Mouse (Mus musculus) ES-Bruce4 (cell line): Measurements from ENCODE around the gene Cntrl. TPM values are rescaled to one million over a fixed set of nuclear protein-coding genes. Genes with fewer than 3 reads are reported as not detected.

Experiments
- H3K27ac ChIP-seq: 2 replicates; pipeline ENCODE4 v1.5.1; 2012; ENCODE audit warnings: low read length, inconsistent platforms; ENCODE audit not compliant: insufficient read depth
- H3K27me3 ChIP-seq: 2 replicates; pipeline ENCODE4 v1.6.1; 2012; ENCODE audit warnings: mild to moderate bottlenecking, low read length, inconsistent platforms; ENCODE audit not compliant: control insufficient read depth, poor library complexity, insufficient read depth, severe bottlenecking
- H3K36me3 ChIP-seq: 2 replicates; pipeline ENCODE4 v1.6.1; 2012; ENCODE audit warnings: inconsistent platforms, mild to moderate bottlenecking, low read length, moderate library complexity; ENCODE audit not compliant: control insufficient read depth, poor library complexity, insufficient read depth, severe bottlenecking
- H3K4me1 ChIP-seq: one replicate; pipeline ENCODE4 v1.8.1; 2011; ENCODE audit warnings: low read length; ENCODE audit not compliant: control insufficient read depth, insufficient read depth
- H3K4me3 ChIP-seq: 2 replicates; pipeline ENCODE4 v1.5.1; 2011; ENCODE audit warnings: low read depth, mild to moderate bottlenecking, low read length
- H3K9ac ChIP-seq: 2 replicates; pipeline ENCODE4 v1.6.1; 2012; ENCODE audit warnings: low read depth, mild to moderate bottlenecking, inconsistent platforms; ENCODE audit not compliant: poor library complexity, severe bottlenecking
- H3K9me3 ChIP-seq: replicated peaks from 2 replicates; pipeline ENCODE4 v1.6.1; 2012; ENCODE audit warnings: mild to moderate bottlenecking, low read length, inconsistent platforms; ENCODE audit not compliant: control insufficient read depth, poor library complexity, insufficient read depth, severe bottlenecking
- CTCF ChIP-seq: IDR thresholded peaks from one replicate; pipeline ENCODE4 v1.8.1; 2011; ENCODE audit warnings: low read depth, low read length
- EP300 ChIP-seq: IDR thresholded peaks from 2 replicates; pipeline ENCODE4 v1.6.1; 2011; ENCODE audit warnings: low read depth, low read length; ENCODE audit not compliant: insufficient read depth
- POLR2A ChIP-seq: IDR thresholded peaks from one replicate; pipeline ENCODE4 v1.8.1; 2011; ENCODE audit warnings: low read length; ENCODE audit not compliant: insufficient read depth
- polyA plus RNA-seq: library from polyadenylated mRNA; stranded (reverse); fragments of >200 nt; gene quantifications from 2 replicates; pipeline ENCODE4 v1.2.4, GENCODE M21; 2011; ENCODE audit warnings: low read depth; ENCODE audit not compliant: missing spikeins, insufficient read depth, insufficient read length

The Cntrl gene
- polyA plus RNA-seq, 1 experiment, result 48.2 TPM

- no peak for TF ChIP-seq CTCF
- no peak for TF ChIP-seq POLR2A
- TF ChIP-seq EP300, result no peak
- H3K9ac ChIP-seq, result peak overlapping the region; percentile 15
- H3K27me3 ChIP-seq, result no peaks in the 10 kb centered on the region
- H3K9me3 ChIP-seq, result no peaks in the 10 kb centered on the region
- no peak overlapping the region for H3K27ac ChIP-seq
- H3K4me3 ChIP-seq, result peak overlapping the region; percentile 64
- H3K4me1 ChIP-seq, result no peaks in the 10 kb centered on the region
- H3K36me3 ChIP-seq, result peaks cover 8% of the 10 kb centered on the region
These were observed 22.8 kb downstream of the Cntrl start for GRCm38 (mm10) chr2:35131991-35132661.

- no peak for TF ChIP-seq EP300
- TF ChIP-seq CTCF, result no peak
- TF ChIP-seq POLR2A, result no peak
- H3K27me3 ChIP-seq, result no peaks in the 10 kb centered on the region
- peak overlapping the region; percentile 15 for H3K9ac ChIP-seq
- H3K4me3 ChIP-seq, result peak overlapping the region; percentile 65
- no peaks in the 10 kb centered on the region for H3K9me3 ChIP-seq
- H3K27ac ChIP-seq, result no peak overlapping the region
- H3K36me3 ChIP-seq, result peaks cover 9% of the 10 kb centered on the region
- H3K4me1 ChIP-seq, result no peaks in the 10 kb centered on the region
These were observed 23.4 kb downstream of the Cntrl start for GRCm38 (mm10) chr2:35132662-35133055.

- H3K9me3 ChIP-seq, result no peaks in the 10 kb centered on the region
- H3K9ac ChIP-seq, result no peak overlapping the region
- H3K36me3 ChIP-seq, result peaks cover 18% of the 10 kb centered on the region
- TF ChIP-seq EP300 (no peak), POLR2A (no peak), CTCF (no peak)
- H3K27me3 ChIP-seq, result no peaks in the 10 kb centered on the region
- no peak overlapping the region for H3K4me3 ChIP-seq
- H3K27ac ChIP-seq, result no peak overlapping the region
- no peaks in the 10 kb centered on the region for H3K4me1 ChIP-seq
These were observed 24.6 kb downstream of the Cntrl start for GRCm38 (mm10) chr2:35133891-35134290.

GRCm38 (mm10) chr2:35138576-35138975, 29.3 kb downstream of the Cntrl start:
- Histone ChIP-seq H3K4me3 (no peak overlapping the region), H3K36me3 (peaks cover 27% of the 10 kb centered on the region), H3K27ac (no peak overlapping the region), H3K27me3 (no peaks in the 10 kb centered on the region), H3K4me1 (no peaks in the 10 kb centered on the region), H3K9me3 (no peaks in the 10 kb centered on the region), H3K9ac (no peak overlapping the region)
- TF ChIP-seq POLR2A (no peak), CTCF (no peak), EP300 (no peak)

GRCm38 (mm10) chr2:35141673-35142072, 32.4 kb downstream of the Cntrl start:
- no peak for TF ChIP-seq POLR2A
- TF ChIP-seq CTCF, result no peak
- no peak overlapping the region for H3K4me3 ChIP-seq
- H3K36me3 ChIP-seq, result peaks cover 39% of the 10 kb centered on the region
- no peak overlapping the region for H3K27ac ChIP-seq
- H3K27me3 ChIP-seq, result no peaks in the 10 kb centered on the region
- H3K9me3 ChIP-seq, result no peaks in the 10 kb centered on the region
- H3K4me1 ChIP-seq, result no peaks in the 10 kb centered on the region
- no peak overlapping the region for H3K9ac ChIP-seq

- no peak for TF ChIP-seq POLR2A
- no peak for TF ChIP-seq CTCF
- no peak for TF ChIP-seq EP300
- Histone ChIP-seq H3K36me3 (peaks cover 29% of the 10 kb centered on the region), H3K27ac (no peak overlapping the region), H3K4me1 (no peaks in the 10 kb centered on the region), H3K4me3 (no peak overlapping the region), H3K27me3 (no peaks in the 10 kb centered on the region), H3K9ac (no peak overlapping the region), H3K9me3 (no peaks in the 10 kb centered on the region)
These were observed 39.5 kb downstream of the Cntrl start for GRCm38 (mm10) chr2:35148806-35149205.
